Mouse (Mus musculus): ENCODE measurements at regions not wholly inside any gene's neighbourhood (a gene's known extent, or its start where the extent isn't known, plus 50 kb on each side); places are given as distances from the start of the nearest gene placed in this dataset.
A peak's percentile ranks its signal among the peaks of the same experiment; 100 is the strongest.

DNA sequence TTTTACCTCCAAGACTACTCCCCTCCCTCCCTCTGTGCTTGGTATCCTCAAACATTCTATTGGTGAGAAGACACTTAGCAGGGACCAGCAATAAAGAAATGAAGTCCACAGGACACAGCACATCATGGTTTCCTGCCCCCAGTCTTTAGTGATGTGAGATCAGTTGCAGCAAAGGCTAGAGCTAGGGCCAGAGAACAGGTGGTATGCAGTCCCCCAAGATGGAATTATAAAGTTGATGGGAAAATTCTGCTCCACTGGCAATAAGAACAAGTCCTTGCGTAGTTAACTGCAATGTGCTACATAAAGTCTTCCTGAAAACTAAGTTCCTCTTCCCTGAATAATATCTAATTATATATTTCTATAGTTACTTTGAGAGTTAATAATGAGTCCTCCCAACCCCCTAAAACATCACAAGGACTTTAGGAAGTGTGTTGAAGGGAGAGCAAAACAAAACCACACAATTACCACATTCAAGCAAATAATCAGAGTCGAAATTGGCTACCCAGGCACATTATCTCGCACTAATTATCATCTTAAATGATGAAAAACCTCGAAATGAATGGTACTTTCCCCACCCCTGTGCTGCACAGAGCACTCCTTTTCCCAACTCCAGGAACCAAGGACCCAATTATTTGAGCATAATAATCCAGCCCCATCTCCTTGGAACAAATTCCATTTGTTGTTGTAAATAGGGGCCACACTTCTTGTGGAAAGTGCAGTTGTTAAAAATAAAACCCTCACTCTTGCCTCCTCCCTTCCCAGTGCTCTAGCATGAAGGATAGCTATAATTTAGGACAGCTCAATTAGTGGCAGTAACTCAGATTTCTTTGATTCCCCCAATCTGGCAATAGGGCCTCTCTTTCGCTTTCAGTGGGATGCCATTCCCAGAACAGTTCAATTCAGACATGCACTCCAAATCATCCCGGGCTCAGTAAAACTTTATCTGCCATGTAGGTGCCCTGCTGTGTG is 2724.2 kb upstream of the Lrrc6 start:
- DNase-seq (ENCODE audit: extremely low spot score in 1 of 2, low spot score in 1 of 2), result peak in 1 of 2 experiments; percentile 8

DNA sequence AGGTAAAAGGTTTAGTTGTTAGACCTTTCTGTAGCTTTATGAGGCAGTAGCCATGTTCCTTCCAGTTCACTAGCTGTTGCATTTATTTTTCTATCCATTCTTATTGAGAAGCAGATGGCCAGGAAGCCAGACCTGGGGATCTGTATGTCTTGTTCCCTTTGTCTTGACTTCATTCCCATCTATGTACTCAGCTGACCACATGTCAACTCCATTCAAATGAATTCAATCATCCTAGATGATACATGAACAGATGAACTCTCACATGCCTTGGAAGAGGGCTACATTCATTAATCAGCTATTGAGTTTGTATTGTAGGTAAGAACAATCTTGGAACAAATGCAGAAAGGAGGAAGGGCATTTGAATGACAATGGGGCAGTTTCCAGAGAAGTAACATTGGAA is 2722.7 kb upstream of the Lrrc6 start:
- DNase-seq (ENCODE audit: extremely low spot score in 1 of 2, low spot score in 1 of 2), result no peak

DNA sequence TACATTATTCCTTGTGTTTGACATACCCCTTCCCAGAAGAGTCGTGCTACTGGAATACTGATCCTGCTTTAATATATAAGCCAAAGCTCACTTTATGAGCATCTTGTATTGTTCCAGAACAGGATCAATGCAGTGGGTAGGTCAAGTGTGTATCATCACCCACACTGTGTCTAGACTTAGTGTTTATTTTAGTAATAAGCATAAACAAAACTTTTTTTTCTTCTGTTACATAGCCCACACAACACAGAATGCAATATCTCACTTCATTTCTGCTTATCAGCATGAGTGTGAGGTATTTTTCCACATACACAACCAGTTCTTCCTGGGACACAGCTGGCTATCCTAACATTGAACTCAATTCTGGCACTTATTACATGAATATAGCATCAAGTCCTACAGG is 2721.7 kb upstream of the Lrrc6 start:
- DNase-seq (ENCODE audit: extremely low spot score in 1 of 2, low spot score in 1 of 2), result no peak

All from frontal cortex, adult 2 months (tissue).